Mouse (Mus musculus) liver, adult 2 months (tissue): ENCODE results near the gene Ltn1. TPM values are rescaled to one million over a fixed set of nuclear protein-coding genes. Genes with fewer than 3 reads are reported as not detected.

Experiments
- DNase-seq: peaks from one replicate; pipeline ENCODE4 v3.0.0-alpha.2; 2011; ENCODE audit warnings: low read depth, low spot score; ENCODE audit errors: extremely low read depth
- H3K27ac ChIP-seq: fragments of 200-500 bp; replicated peaks from 2 replicates; pipeline ENCODE4 v1.5.1; 2012; ENCODE audit warnings: low read depth, mild to moderate bottlenecking, control low read depth, inconsistent platforms, low read length; ENCODE audit not compliant: insufficient read depth
- H3K27me3 ChIP-seq: fragments of 200-500 bp; 2 replicates; pipeline ENCODE4 v1.6.1; 2012; ENCODE audit warnings: mild to moderate bottlenecking, moderate library complexity, low read length, inconsistent platforms; ENCODE audit not compliant: control insufficient read depth, insufficient read depth
- H3K36me3 ChIP-seq: fragments of 200-500 bp; 2 replicates; pipeline ENCODE4 v1.6.1; 2012; ENCODE audit warnings: low read length, inconsistent platforms; ENCODE audit not compliant: control insufficient read depth, insufficient read depth
- H3K4me1 ChIP-seq: fragments of 200-500 bp; 2 replicates; pipeline ENCODE4 v1.6.1; 2011; ENCODE audit warnings: low read length; ENCODE audit not compliant: control insufficient read depth, insufficient read depth
- H3K4me3 ChIP-seq: fragments of 200-500 bp; 2 replicates; pipeline ENCODE4 v1.5.1; 2011; ENCODE audit warnings: low read depth, mild to moderate bottlenecking, control low read depth, low read length, moderate library complexity; ENCODE audit not compliant: insufficient read depth
- H3K79me2 ChIP-seq: fragments of 200-500 bp; 2 replicates; pipeline ENCODE4 v1.6.1; 2012; ENCODE audit warnings: inconsistent platforms, mild to moderate bottlenecking, low read length, moderate library complexity; ENCODE audit not compliant: control insufficient read depth, insufficient read depth
- H3K9ac ChIP-seq: fragments of 200-500 bp; 2 replicates; pipeline ENCODE4 v1.6.1; 2012; ENCODE audit warnings: low read depth, mild to moderate bottlenecking, control low read depth, inconsistent platforms, low read length
- CTCF ChIP-seq: fragments of 200-500 bp; IDR thresholded peaks from 2 replicates; pipeline ENCODE4 v1.5.1; 2011; ENCODE audit warnings: low read depth, low read length, control low read depth
- POLR2A ChIP-seq: fragments of 200-500 bp; IDR thresholded peaks from 2 replicates; pipeline ENCODE4 v1.6.1; 2011; ENCODE audit warnings: low read length, control low read depth; ENCODE audit not compliant: insufficient read depth; ENCODE audit errors: extremely low read depth
- WGBS: fragments of 180-500 bp; shearing (Covaris S2); methylation state at CpG from one replicate; pipeline ENCODE4 v1.1.7; 2018; 5-methylcytosine and 5-hydroxymethylcytosine counted together
- polyA plus RNA-seq: library from polyadenylated mRNA; depleted of rRNA; stranded (reverse); fragments of >200 nt; gene quantifications from 2 replicates; pipeline ENCODE4 v1.2.3, GENCODE M21; 2012
- total RNA-seq: library from RNA; depleted of rRNA; stranded (reverse); fragments of >200 nt; gene quantifications from 2 replicates; pipeline ENCODE4 v1.2.3, GENCODE M21; 2014

Ltn1 gene
- total and polyA plus RNA-seq, 2 experiments, result 3.0 to 18.9 TPM

GRCm38 (mm10) chr16:87441089-87441488 lies 8.7 kb upstream of the Ltn1 start:
- Histone ChIP-seq H3K79me2 (no peaks in the 10 kb centered on the region), H3K27ac (peak overlapping the region; percentile 97; the same call in 1 of the 2 replicates), H3K9ac (peak overlapping the region; percentile 50; the same call in 1 of the 2 replicates), H3K36me3 (no peaks in the 10 kb centered on the region), H3K4me3 (peak overlapping the region; percentile 87), H3K27me3 (no peaks in the 10 kb centered on the region), H3K4me1 (peaks cover 8% of the 10 kb centered on the region)
- no peak for TF ChIP-seq POLR2A
- peak; percentile 48 for TF ChIP-seq CTCF
- WGBS, result 11% methylated on average over 9 of the region's 9 CpGs
- peak; percentile 68 for DNase-seq

DNA sequence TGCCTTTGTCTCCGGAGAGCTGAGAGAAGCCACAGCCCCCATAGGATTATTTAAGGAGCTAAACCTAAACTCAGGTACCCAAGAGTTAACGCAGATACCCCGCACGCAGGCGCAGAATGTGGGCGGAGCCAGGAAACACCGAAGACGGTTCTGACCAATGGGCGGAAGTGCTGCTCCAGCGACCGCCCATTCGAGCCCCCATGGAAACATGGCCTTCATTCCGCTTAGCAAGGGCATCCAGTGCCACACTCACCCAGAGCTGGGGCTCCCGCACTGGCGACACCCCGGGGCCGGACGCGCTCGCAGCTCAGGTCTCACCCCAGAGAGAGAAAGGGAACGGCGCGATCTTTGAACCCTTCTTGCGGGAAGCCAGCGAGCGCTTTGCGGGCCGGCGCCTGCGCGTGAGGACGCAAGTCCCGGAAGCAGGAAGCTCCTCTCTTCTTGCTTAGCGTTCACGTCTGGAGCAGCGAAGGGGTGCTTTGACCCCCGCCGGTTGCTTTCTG lies 7.8 kb upstream of the Ltn1 start, which contains the start of gene Rwdd2b:
Gene Rwdd2b, minus strand, starts transcription at position 390 of the 503 bp plus-strand sequence.
- H3K4me1 ChIP-seq, result peaks cover 8% of the 10 kb centered on the region
- TF ChIP-seq POLR2A (peak; percentile 60; the same call in 1 of the 2 replicates), CTCF (no peak)
- H3K27me3 ChIP-seq, result no peaks in the 10 kb centered on the region
- H3K36me3 ChIP-seq, result no peaks in the 10 kb centered on the region
- H3K79me2 ChIP-seq, result no peaks in the 10 kb centered on the region
- H3K9ac ChIP-seq, result peak within 1 kb of the TSS; percentile 89
- under 1% methylated on average over 38 of the region's 38 CpGs for WGBS
- H3K27ac ChIP-seq, result peak within 1 kb of the TSS; percentile 97
- DNase-seq, result peak; percentile 84
- H3K4me3 ChIP-seq, result peak within 1 kb of the TSS; percentile 87

- H3K27me3 ChIP-seq, result no peaks in the 10 kb centered on the region
- H3K27ac ChIP-seq, result no peak overlapping the region
- no peak overlapping the region for H3K9ac ChIP-seq
- DNase-seq, result no peak
- no peak for TF ChIP-seq POLR2A
- WGBS, result 87% methylated on average over 8 of the region's 8 CpGs
- H3K79me2 ChIP-seq, result no peaks in the 10 kb centered on the region
- no peak overlapping the region for H3K4me3 ChIP-seq
- no peaks in the 10 kb centered on the region for H3K36me3 ChIP-seq
- H3K4me1 ChIP-seq, result peaks cover 8% of the 10 kb centered on the region
Measured at GRCm38 (mm10) chr16:87438697-87439096, 6.3 kb upstream of the Ltn1 start.

DNA sequence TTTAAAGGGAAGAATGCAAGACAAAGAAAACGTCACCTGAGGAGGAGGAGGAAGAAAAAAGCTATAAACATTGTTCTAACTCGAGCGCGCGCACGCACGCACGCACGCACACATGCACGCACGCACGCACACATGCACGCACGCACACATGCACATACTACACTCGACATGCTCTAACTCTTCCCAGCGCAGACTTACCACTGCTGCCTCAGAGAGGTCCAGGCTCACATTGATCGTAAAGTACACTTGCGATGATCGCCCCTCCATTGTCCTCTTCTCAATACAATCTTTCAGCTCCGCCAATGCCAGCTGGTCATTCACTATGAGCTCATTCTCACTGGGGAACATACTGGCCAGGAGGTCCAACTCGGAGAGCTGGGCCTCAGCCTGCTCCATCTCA lies 4.7 kb upstream of the Ltn1 start:
- no peak overlapping the region for H3K4me3 ChIP-seq
- H3K9ac ChIP-seq, result no peak overlapping the region
- DNase-seq, result no peak
- 97% methylated on average over 21 of the region's 21 CpGs for WGBS
- no peak for TF ChIP-seq CTCF
- no peak for TF ChIP-seq POLR2A
- 0 out of 2 replicates have a peak, but pooled peaks cover under 1% of the 10 kb centered on the region for H3K79me2 ChIP-seq
- no peaks in the 10 kb centered on the region for H3K27me3 ChIP-seq
- no peaks in the 10 kb centered on the region for H3K36me3 ChIP-seq
- H3K4me1 ChIP-seq, result peaks cover 8% of the 10 kb centered on the region
- no peak overlapping the region for H3K27ac ChIP-seq

DNA sequence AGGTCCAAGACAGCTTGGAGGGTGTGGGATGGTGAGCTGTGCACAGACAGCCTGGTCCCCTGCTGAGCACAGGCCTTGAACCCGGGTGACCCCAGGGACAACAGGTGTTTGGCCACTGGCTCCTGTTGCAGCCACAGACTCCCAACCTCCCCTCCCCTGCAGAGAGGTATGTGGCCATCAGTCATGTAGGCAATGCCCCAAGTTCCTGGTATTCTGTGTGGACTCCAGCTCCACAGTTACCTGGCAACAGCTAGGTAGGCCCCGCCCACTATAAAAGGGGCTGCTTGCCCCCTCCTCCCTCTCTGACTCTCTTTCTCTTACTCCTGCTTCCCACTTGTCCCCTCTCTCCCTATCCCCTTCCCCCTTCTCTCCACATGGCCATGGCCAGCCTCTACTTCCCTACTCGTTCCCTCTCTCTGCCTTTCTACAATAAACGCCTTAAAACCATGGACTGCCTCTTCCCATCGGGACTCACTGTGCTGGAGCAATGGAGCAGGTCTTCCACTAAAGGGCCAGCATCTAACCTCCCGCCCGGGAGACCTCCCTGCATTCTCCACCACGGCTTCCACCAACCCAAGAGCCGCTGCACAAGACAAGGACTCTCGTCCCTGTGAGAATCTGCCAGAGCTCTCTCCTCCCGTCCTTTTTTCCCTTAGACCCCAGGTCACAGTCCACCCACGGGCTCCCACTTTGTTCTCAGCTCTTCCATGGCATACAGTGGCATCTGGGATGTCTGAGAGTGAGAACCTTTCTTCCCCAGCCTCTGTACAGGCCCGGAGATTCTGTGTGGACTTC lies 3.2 kb upstream of the Ltn1 start:
- TF ChIP-seq CTCF (no peak), POLR2A (no peak)
- peaks cover 5% of the 10 kb centered on the region; the same call in 1 of the 2 replicates for H3K79me2 ChIP-seq
- no peaks in the 10 kb centered on the region for H3K27me3 ChIP-seq
- no peak overlapping the region for H3K4me3 ChIP-seq
- no peaks in the 10 kb centered on the region for H3K36me3 ChIP-seq
- 87% methylated on average over 13 of the region's 13 CpGs for WGBS
- H3K4me1 ChIP-seq, result peaks cover 2% of the 10 kb centered on the region
- H3K27ac ChIP-seq, result no peak overlapping the region
- DNase-seq, result no peak
- no peak overlapping the region for H3K9ac ChIP-seq

DNA sequence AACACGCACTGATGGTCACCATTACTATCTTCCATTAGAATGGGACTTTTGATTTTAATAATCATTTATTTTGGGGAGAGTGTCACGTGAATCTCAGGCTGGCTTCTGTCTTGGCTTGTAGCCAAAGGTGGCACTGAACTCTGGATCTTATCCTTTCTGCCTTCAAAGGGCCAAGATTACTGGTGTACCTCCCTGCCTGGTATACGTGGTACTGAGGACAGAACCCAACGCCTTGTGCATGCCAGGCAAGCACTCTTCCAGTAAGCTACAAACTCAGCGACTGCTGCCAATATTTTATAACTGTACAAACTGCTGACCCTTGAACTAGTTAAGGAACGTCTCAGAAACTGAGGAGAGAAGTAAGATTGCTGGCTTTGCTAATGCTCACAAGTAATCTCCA lies 2.5 kb upstream of the Ltn1 start:
- H3K27me3 ChIP-seq, result no peaks in the 10 kb centered on the region
- WGBS, result 67% methylated on average over 6 of the region's 6 CpGs
- no peak for DNase-seq

More for the DNA sequence above, 2.5 kb upstream of the Ltn1 start:
- H3K9ac ChIP-seq, result no peak overlapping the region
- no peak overlapping the region for H3K4me3 ChIP-seq
- H3K36me3 ChIP-seq, result no peaks in the 10 kb centered on the region
- H3K4me1 ChIP-seq, result peaks cover 2% of the 10 kb centered on the region
- no peak overlapping the region for H3K27ac ChIP-seq
- no peak for TF ChIP-seq CTCF
- TF ChIP-seq POLR2A, result no peak
- peaks cover 8% of the 10 kb centered on the region; the same call in 1 of the 2 replicates for H3K79me2 ChIP-seq
